Mouse (Mus musculus): ENCODE measurements around the gene Ap2a1.
"Not testable (repeated sequence)": the region's sequence is repeated elsewhere in the genome, so short reads cannot be mapped to it uniquely, and the experiment has no call there.

The Ap2a1 gene

DNA sequence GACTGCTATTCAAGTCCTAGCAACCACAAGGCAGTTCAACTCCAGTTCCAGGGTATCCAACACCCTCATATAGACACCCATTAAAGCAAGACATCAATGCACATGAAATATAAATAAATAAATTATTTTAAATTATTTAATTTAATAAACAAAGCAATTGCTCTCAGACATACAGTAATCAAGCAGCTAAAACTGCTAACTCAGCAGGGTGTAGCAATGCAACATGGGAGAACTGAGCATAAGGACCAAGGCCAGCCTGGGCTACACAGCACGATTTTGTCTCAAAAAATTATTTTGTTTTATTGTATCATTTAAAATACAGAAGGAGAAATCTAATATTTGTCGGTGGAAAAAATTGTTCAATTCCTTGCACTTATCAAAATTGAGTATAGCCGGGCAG is 35.1 kb downstream of the Ap2a1 start:
- DNase-seq (ENCODE audit: low spot score), result no peak

DNA sequence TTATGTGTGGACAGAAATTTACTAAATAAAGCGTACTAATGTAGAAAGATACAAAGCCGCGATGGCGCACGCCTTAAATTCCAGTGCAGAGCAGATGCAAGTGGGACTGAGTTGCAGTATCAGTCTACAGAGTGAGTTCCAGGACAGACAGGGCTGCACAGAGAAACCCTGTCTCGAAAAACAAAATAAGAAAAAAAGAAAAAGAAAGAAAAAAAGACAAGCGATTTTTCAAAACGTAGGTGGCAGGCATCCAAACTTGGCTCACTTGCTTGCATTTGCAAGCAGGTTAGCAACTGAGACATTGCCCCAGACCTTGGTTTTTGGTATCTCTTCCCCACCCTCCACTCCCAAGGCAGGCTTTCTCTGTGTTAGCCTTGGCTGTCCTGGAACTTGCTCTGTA is 36.1 kb downstream of the Ap2a1 start:
- peak; percentile 42 for DNase-seq (ENCODE audit: low spot score)

DNA sequence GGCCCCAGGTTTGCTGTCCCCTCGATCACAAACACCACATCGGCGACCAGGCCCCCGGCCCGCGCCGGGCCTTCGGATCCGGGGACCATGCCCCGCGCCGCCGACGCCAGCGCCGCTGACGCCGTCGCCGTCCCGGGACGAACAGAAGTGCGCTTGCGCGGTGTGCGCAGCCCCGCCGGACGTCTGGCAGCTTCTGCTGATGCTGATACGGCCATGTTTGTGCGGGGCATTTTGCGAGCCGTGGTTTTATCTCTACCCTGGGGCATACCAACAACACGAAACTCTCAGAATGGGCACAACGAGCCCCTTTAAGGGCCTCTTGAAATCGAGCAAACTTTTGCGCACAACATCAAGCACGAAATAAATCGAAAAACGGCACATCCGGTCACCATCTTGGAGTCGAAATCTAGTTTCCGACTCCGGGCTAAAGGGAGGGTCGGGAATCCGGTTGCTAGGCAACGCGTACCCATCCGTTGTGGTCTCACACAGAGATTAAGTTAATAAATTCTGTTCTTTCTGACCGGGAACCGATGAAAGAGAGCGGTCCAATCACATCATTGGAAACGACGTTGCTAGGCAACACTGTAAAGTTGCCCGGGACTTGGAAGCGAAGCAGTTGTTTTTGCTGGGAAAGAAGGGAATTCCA is 36.9 kb downstream of the Ap2a1 start, which contains the start of gene Med25:
Gene Med25 (minus strand): TSS at position 437 of the 646 bp plus-strand sequence.
- DNase-seq (ENCODE audit: low spot score), result peak; percentile 86

DNA sequence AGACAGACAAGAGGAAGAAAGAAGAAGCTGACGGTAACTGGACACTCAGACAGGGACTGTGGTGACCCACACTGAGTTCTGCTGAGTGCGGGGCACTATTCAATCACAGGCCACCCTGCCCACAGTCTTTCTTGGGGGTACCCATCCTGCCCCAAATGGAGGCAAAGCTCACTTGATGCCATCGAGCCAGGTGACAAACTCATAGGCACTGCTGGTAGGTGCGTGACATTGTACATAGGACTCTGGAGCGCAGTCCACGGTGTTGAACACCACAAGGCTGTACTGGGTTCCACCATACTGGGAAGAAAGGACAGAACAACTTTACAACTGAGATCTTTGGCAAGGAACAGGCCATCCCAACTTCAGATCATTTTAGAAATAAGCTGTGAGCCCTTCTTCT is 37.7 kb downstream of the Ap2a1 start:
- no peak for DNase-seq (ENCODE audit: low spot score)

DNA sequence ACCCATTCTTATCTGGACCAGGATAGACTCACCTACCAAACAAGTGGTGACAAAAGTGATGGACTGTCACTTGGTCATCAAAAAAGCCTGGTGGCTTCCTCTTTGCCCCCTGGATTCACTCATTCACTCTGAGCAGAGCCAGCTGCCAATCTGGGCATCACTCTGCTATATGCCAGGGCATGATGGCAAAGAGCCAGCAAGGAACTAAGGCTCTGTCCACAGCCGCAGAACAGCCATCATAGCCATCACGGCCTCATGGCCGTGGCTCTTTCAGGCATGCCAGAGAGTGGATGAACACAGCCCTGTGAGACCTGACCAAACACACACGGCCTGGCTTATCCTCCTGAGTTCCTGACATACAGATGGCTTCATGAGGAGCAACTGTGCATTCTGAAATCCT is 38.6 kb downstream of the Ap2a1 start:
- no peak for DNase-seq (ENCODE audit: low spot score)

DNA sequence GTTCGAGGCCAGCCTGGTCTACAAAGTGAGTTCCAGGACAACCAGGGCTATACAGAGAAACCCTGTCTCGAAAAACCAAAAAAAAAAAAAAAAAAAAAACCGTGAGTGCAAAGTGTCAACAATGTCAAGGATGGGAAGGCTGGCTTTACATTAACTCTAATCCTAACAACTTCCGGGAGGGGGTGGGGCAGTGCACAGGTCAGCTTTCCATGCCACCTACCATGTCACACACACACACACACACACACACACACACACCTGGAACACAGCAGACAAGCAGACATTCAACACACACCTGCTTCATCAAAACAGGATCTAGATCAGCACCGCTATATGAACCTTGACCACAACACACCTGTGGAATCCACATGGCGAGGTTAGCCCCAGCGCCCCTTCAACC is 39.1 kb downstream of the Ap2a1 start:
- no peak for DNase-seq (ENCODE audit: low spot score)

DNA sequence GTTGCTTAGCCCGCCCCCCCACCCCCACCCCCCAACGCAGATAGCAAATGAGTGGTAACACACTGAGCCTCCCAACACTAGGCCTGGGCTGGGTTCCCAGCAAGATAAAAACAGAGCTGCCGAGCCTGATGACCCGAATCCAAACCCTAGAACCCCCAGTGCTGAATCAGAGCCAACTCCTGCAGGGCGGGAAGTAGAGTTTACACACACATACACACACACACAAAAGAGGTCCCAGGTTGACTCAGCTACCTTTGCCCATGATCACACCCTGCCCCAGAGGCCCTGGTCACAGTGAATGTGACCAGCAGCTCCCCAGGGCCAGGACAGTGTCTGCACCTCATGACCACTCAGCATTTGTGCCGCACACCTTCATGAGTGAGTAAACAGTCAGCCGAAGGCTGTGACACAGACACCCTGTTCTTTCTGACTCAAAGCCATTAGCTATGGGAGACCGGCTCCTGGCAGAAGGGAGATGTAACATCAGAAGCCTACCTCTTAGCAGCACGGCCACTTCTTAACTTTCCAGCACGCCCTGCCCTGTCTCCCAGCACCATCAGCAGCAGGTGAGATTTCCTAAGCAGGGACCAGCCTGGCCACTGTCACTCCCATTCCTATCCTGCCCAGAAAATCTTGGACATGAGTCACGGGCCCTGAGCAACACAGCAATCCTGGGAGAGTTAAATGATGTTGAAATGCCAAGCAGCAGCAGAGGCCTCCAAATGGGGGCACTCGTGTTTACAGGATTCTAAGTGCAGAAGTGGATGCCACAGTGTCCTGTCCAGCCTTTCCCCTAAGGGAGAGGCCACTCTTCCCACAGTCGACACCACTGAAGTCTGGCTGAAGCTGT is 40.8 kb downstream of the Ap2a1 start:
- no peak for DNase-seq (ENCODE audit: low spot score)

DNA sequence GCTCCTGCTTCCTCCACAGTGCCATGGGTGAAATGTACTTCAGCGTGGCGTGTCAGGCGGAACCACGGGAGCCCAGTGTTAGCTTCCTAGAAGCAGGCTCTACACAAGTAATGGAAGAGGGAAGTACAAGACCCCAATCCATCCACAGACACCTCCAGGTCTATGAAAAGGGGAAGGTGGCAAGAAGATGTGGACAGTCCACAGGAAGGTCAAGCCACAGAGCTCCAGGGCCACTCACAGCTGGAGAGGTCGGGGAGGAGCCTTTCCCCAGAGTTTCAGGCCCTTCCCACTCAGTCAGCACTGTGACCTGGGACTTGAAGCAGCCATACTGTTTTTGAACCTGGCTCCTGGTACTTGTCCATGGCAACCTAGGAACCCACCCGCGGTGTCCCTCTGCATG is 42.3 kb downstream of the Ap2a1 start:
- no peak for DNase-seq (ENCODE audit: low spot score)

DNA sequence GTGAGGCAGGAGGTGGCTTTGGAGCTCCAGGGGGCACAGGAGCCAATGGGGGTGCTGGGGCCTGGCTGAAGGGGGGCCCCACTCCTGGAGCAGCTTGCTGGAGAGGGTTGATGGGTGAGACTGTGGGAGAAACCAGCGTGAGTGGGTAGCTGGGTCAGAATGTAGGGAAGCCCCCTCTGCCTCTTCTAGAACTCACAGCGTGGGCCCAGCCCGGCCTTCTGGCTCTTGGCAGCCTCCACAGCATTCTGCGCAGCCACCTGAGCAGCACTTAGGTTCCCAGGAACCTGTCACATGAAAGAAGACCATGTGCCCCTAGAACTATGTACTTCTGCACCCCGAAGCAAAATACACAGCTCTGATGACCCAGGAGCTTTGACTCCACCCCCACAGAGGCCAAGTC is 44.7 kb downstream of the Ap2a1 start:
- no peak for DNase-seq (ENCODE audit: low spot score)

DNA sequence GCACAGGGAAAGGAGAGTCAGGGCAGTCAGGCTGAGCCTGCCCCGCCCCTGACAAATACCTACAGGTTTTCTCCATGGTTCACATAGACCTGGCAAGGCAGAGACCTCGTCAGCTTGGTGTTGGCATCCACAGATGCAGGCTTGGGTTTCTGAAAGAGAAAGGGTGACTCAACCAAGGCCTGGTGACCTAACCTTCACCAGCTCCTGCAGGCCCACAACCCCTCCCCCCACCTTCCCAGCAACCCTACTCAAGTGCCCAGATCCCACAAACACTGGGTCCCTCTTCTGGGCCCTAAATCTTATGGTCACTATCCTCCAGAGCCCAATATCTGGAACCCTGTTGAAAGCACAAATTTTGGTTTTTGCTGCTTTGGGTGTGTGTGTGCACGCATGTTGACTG is 46.3 kb downstream of the Ap2a1 start:
- no peak for DNase-seq (ENCODE audit: low spot score)

DNA sequence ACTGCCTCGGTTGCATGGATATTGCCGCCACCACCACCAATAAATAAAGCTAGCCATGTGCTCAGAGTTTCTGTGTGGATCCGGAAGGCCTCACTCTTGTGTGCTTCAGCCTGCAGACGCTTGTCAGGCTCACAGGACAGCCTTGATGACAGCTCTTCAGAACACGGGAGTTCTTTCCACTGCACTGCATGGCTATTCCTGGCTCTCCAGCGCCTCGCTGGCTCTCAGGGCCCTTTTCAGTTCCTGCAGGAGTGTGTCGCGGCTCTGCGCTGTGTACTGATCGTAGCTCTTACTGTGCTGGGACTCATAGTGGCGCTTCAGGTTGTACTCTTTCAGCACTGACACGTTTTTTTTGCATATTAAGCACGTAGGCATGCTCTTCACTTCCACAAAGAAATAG is 51.5 kb downstream of the Ap2a1 start:
- DNase-seq (ENCODE audit: low spot score), result no peak

DNA sequence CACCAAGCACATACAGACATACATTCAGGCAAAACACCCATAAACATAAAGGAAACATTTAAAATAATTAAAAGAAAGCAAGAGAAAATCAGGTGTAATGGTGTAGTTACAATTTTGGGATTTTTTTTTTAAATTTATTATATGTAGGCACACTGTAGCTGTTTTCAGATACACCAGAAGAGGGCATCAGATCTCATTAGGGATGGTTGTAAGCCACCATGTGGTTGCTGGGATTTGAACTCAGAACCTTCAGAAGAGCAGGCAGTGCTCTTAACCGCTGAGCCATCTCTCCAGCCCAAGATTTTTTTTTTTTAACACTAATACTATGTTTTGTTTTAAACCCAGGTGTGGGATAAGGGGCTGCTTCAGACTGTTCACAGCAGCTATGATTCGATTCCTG is 57.5 kb downstream of the Ap2a1 start:
- not testable (repeated sequence) for DNase-seq (ENCODE audit: low spot score)

DNA sequence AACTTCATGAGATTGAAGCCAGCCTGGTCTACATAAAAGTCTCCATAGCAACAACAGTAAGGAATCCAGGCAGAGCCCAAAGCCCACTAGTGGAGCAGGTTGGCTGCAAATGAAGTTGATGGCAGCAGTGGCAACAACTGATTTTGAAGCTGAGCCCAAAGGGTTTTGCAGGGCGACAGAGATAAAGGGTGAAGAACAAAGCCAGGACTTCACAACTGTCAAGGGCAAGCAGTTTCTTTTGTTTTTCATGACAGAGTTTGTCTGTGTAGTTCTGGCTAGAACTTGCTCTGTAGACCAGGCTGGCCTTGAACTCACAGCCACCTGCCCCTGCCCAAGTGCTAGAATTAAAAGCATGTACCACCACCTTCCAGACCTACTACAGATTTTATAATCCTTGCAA is 58.1 kb downstream of the Ap2a1 start:
- DNase-seq (ENCODE audit: low spot score), result no peak

DNA sequence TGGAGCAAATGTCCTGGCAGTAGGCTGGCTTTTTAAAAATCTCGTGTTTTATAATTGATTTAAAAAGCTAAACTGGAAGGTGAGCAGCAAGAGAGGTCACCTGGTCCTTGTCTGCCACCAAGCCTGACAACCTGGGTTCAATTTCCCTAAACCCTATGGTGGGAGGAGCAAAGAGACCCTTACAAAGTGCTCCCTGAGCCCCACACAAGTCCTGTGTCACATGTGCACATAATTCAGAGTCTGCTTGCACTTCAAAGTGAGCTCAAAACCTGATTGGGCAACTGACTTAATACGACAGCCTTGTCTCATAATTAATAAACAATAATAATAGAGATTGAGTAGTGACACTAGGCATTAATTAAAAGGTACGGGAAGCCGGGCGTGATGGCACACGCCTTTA is 58.7 kb downstream of the Ap2a1 start:
- no peak for DNase-seq (ENCODE audit: low spot score)

DNA sequence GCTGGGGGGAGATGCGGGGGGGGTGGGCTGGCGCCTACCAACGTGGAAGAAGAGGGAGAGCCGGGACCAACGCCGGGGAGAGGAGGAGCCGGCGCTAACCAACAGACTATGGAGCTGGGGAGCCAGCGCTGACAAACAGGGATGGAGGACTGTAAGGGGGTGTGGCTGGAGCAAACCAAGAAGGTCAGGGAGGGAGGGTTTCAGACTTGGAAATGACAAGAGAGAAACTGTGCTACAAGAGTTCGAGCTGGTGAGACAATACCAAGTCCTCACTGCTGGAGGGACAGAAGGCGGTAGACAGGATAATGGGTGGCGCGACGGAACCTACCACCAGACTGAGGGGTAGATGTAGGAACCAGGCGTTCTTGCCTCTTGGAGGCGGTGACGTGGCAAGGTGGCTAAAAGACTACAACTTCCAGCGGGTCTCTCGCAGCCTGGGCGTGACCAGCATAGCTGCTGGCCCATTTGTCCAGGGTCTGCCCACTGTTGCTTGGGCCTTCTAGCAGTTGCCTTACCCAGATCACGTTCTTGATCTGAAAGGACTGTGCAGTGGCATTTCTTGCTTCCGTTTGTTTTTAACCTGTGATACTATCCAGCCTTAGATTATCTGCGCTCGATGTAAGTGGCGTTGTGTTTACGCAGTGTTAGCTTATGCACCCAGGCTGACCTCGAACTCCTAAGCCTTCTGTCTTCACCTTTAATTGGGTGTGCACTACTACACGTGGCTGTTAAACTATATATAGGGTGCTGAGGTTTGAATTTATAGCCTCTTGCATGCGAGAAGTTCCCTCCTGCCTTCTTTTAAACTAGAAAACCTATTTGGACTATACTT is 59.4 kb downstream of the Ap2a1 start, which contains the start of gene Ptov1:
Gene Ptov1 (minus strand): TSS at position 92 of the 832 bp plus-strand sequence.
- DNase-seq (ENCODE audit: low spot score), result peak; percentile 89

DNA sequence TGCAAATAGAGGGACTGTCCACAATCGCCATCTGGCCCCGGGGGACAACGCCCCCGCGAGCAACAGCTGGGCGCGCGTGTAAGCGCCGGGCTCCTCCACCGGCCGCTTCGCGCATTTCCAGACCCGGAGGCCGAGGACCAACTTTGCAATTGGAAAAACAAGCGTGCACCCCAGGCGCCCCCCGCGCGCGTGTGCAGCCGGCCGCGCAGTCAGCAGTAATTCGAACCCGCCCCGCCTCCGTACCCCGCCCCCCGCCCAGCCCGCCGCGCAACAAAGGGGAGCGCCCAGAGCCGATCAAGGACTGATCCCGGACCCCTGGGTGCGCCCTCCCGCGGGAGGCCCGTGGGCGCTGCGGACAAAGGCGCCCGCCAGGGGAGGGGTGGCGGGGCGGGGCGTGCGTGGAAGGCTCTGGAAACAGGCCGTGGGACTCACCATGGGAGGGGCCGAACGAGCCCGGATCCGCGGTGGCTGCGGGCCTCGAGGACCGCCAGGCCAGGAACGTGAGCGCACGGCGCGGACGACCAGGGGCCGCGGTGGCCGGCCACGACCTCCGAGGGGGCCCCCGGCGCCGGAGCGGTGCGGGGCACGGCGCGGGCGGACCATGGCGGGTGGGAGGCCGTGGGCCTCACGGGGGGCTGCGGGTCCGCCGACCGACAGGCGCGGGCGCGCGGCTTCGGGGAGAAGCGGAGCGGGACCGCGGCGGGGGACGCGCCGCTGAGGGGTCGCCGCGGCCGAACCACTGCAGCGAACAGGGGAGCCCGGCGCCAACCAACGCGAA is 60.2 kb downstream of the Ap2a1 start:
- peak; percentile 84 for DNase-seq (ENCODE audit: low spot score)

DNA sequence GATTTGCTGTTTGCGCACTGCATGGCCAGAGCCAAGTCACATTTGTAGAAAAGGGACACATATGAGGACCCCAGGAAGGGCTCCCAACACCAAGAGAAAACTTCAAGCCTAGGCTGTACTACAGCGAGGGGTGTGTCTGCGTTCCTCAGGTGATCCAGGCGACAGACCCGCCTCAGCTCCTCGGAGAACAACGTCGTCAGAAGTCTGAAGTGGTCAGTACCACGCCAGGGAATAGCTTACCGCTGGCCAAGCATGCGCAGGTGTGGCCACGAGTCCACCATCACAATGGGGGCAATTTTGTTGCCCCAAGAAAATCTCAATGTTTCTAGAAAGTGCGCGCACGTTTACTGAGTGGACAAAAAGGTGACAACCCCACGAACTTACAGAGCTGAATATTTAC is 60.8 kb downstream of the Ap2a1 start:
- DNase-seq (ENCODE audit: low spot score), result no peak

DNA sequence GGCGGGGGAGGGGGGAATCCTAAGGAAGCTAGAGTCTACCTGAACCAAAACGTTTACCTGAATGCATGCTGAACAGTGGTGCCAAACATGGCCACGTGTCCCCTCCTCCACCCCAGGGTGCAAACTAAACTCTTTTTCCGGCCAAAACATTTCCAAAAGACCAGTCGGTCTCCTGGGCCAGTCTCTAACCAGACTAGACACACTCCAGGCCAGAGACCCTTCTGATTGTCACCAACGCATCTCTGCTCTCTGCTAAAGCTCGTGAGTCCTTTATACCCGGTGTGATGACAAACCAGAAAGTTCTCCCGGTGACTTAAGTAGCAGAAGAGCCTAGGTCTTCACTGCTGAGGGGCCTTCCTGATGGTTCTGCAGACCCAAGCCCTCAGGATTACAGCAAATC is 61.5 kb downstream of the Ap2a1 start:
- DNase-seq (ENCODE audit: low spot score), result no peak

DNA sequence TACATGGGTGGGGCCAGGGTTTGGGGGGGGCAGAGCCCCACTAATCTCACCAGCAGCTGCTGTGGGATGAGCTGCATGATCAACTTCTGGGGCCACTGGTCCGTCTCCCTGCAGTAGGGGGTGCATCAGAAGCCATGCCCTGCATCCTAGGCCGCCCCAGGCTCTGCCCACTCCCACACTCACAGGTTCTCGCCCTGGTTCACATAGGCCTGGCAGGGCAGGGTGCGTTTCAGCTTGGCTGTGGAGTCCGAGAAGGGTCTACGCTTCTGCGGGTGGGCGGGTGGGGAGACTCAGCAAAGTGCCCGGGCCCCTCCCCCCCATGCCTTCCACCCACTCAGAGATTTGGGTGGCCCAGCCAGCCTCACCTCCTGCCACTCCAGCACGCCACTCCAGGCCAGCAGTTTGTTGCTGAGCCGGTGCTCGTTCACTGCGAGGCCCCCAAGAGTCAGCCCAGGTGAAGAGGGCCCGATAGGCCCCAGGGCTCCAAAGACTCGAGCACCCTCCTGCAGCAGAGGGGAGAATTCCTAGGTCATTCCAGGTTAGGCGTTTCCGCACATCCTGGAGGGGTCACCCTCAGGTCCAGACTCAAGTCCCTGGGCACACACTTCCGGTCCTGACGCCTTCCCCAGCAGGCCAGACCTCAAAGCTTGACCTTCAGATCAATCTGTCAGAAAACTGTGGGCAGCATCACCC is 62.1 kb downstream of the Ap2a1 start:
- no peak for DNase-seq (ENCODE audit: low spot score)

DNA sequence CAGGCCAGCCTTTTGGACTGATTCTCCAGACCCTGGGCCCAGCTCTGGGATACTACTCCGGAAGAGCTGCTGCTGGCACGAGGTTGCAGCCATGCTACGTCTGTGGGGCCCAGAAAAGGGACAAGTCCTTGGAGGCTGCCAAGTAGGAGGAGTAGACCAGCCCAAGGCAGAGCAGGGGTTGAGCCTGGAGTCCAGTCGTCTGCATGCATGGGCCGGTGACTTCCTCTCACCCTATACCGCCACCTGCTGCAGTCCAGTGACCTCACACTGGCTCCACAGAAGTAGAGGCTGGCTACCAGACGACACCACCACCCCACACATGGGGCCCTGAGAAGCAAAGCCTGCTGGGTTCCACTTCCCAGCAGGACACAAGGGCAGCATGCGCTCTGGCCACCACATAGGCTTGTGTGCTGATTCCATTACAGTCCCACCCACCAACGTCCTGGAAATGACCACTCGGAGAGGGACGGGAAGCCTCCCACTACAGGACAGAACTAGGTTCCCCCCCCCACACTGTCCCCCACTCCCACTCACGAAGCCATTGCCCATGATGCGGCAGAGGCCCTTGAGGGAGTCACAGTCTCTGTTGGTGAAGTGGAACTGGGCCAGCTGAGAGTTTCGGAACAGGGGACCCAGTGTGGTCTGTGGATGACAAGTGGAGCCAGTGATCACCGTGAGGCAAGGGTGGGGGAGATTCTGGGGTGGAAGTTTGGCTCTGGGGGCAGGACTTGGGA is 62.9 kb downstream of the Ap2a1 start:
- peak; percentile 69 for DNase-seq (ENCODE audit: low spot score)

All from ovary, postnatal 36 days (tissue).